Mouse (Mus musculus) megakaryocyte, embryonic 14.5 days (primary cell): ENCODE measurements at regions not wholly inside any gene's neighbourhood (a gene's known extent, or its start where the extent isn't known, plus 50 kb on each side); places are given as distances from the start of the nearest gene placed in this dataset.

Experiments used
- FLI1 ChIP-seq: IDR thresholded peaks from 2 replicates; pipeline ENCODE4 v1.6.1; 2012; ENCODE audit warnings: low read length, inconsistent platforms, mixed read lengths
- GATA1 ChIP-seq: IDR thresholded peaks from 3 replicates; pipeline ENCODE4 v1.6.1; 2012; ENCODE audit warnings: mixed read lengths, low read length, inconsistent platforms, borderline replicate concordance

GRCm38 (mm10) chr4:31838592-31838991, 125.3 kb upstream of the Map3k7 start:
- no peak for TF ChIP-seq GATA1
- no peak for TF ChIP-seq FLI1
